Mouse (Mus musculus) spleen, postnatal 10 days (tissue): ENCODE measurements around the gene Gm21440.
"Not testable (repeated sequence)": the region's sequence is repeated elsewhere in the genome, so short reads cannot be mapped to it uniquely, and the experiment has no call there.

Experiments
- DNase-seq, 2 experiments: peaks; one replicate each; pipeline ENCODE4 v3.0.0; 2021 to 2022; ENCODE audit warnings: low spot score in 2 of 2

Gene Gm21440

DNA sequence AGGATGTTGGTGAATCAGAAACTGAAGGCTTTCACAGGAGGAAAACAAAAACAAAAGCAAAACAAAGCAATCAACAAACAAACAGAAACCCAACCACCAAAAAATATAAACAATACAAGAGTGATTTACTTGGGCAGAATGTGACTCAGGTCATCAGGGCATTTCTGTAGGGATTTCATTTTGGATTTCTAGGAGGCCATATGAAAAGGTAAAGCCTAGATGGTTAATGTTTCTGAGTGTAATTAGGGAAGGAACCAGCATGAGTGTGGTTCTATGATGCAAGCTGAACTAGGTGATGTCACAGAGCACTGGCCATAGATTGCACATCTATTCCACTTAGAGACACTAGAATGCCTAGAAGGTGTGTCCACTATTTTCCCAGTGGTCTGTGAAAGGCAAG is at the start of gene Gm21440, which contains the start of gene Gm21454:
Gene Gm21440, plus strand, starts transcription at position 301 of the 400 bp plus-strand sequence.
Gene Gm21454, plus strand, starts transcription at position 352 of the 400 bp plus-strand sequence.
- DNase-seq = not testable (repeated sequence)

DNA sequence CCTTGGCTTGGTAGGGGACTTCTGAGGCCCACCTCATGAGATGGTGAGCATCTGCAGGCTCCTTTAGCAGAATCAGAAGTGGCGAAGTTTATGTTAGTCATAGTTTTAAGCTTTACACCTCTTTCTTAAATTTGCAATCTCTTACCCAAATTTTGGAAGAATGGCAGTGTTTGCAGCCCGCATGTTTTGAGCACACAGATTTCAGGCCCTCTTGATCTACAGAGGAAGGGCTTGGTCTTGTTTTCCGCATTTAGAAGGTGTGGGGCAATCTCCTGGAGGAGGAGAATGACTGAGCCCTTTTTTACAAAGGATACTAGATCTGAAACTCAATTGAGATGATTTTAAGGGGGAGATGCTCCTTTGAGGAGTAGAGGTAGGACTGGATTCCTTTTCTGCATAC is 28.4 kb upstream of the Gm21440 start, which contains the start of gene Gm21828:
Gene Gm21828, minus strand, starts transcription at position 101 of the 400 bp plus-strand sequence.
- not testable (repeated sequence) for DNase-seq
